Mouse (Mus musculus): Measurements from ENCODE around the gene Cxcl12. TPM values are rescaled to one million over a fixed set of nuclear protein-coding genes. Genes with fewer than 3 reads are reported as not detected.

Cxcl12 gene
- polyA plus RNA-seq, 1 experiment from 2014 or later: 144 TPM

- H3K4me2 ChIP-seq (ENCODE audit: low read length): no peak overlapping the region
- H3K4me3 ChIP-seq (ENCODE audit: control insufficient read depth in 1 of 2, insufficient read depth in 1 of 2, low read depth in 1 of 2, low read length in 2 of 2): no peak overlapping the region
- no peaks in the 10 kb centered on the region for H3K9me3 ChIP-seq (ENCODE audit: control insufficient read depth, low read length)
- no peak overlapping the region for H3K9ac ChIP-seq (ENCODE audit: low read length)
- H3K27me3 ChIP-seq (ENCODE audit: control insufficient read depth, insufficient read depth, low read length): no peaks in the 10 kb centered on the region; the same call in 1 of the 2 replicates
- no peak overlapping the region for H3K27ac ChIP-seq (replicated peaks in 1 of 2; ENCODE audit: control insufficient read depth in 1 of 2, insufficient read depth in 1 of 2, low read depth in 2 of 2, low read length in 2 of 2)
- peaks cover 10 to 19% of the 10 kb centered on the region in 2 experiments for H3K4me1 ChIP-seq (ENCODE audit: control insufficient read depth in 2 of 2, insufficient read depth in 2 of 2, low read length in 2 of 2)
- WGBS: 91% methylated on average over 1 of the region's 1 CpGs
- no peak for ATAC-seq (ENCODE audit: insufficient number of reproducible peaks, insufficient read depth, low FRiP score, low read depth)
- no peaks in the 10 kb centered on the region for H3K36me3 ChIP-seq (ENCODE audit: control insufficient read depth, insufficient read depth, low read length)
These were observed 39.0 kb downstream of the Cxcl12 start for GRCm38 (mm10) chr6:117207289-117207688.

GRCm38 (mm10) chr6:117210086-117210485, 41.8 kb downstream of the Cxcl12 start:
- peak; percentile 83 for ATAC-seq (ENCODE audit: insufficient number of reproducible peaks, insufficient read depth, low FRiP score, low read depth)
- no peak overlapping the region for H3K9ac ChIP-seq (ENCODE audit: low read length)
- no peaks in the 10 kb centered on the region; the same call in 1 of the 2 replicates for H3K27me3 ChIP-seq (ENCODE audit: control insufficient read depth, insufficient read depth, low read length)
- H3K36me3 ChIP-seq (ENCODE audit: control insufficient read depth, insufficient read depth, low read length): no peaks in the 10 kb centered on the region
- 15% methylated on average over 6 of the region's 6 CpGs for WGBS
- H3K4me3 ChIP-seq (ENCODE audit: control insufficient read depth in 1 of 2, insufficient read depth in 1 of 2, low read depth in 1 of 2, low read length in 2 of 2): no peak overlapping the region
- peaks cover 10 to 19% of the 10 kb centered on the region in 2 experiments for H3K4me1 ChIP-seq (ENCODE audit: control insufficient read depth in 2 of 2, insufficient read depth in 2 of 2, low read length in 2 of 2)
- H3K4me2 ChIP-seq (ENCODE audit: low read length): peak overlapping the region; percentile 32
- peak overlapping the region; percentile 30 to 73 for H3K27ac ChIP-seq (replicated peaks in 1 of 2; ENCODE audit: control insufficient read depth in 1 of 2, insufficient read depth in 1 of 2, low read depth in 2 of 2, low read length in 2 of 2)
- H3K9me3 ChIP-seq (ENCODE audit: control insufficient read depth, low read length): no peaks in the 10 kb centered on the region

GRCm38 (mm10) chr6:117210536-117210935, 42.2 kb downstream of the Cxcl12 start:
- H3K27me3 ChIP-seq (ENCODE audit: control insufficient read depth, insufficient read depth, low read length): no peaks in the 10 kb centered on the region
- peak overlapping the region; percentile 30 to 73 for H3K27ac ChIP-seq (replicated peaks in 1 of 2; ENCODE audit: control insufficient read depth in 1 of 2, insufficient read depth in 1 of 2, low read depth in 2 of 2, low read length in 2 of 2)
- H3K4me3 ChIP-seq (ENCODE audit: control insufficient read depth in 1 of 2, insufficient read depth in 1 of 2, low read depth in 1 of 2, low read length in 2 of 2): no peak overlapping the region
- H3K9ac ChIP-seq (ENCODE audit: low read length): no peak overlapping the region
- peak overlapping the region; percentile 32 for H3K4me2 ChIP-seq (ENCODE audit: low read length)
- 13% methylated on average over 6 of the region's 6 CpGs for WGBS
- H3K4me1 ChIP-seq (ENCODE audit: control insufficient read depth in 2 of 2, insufficient read depth in 2 of 2, low read length in 2 of 2): peaks cover 10 to 19% of the 10 kb centered on the region in 2 experiments
- no peaks in the 10 kb centered on the region for H3K36me3 ChIP-seq (ENCODE audit: control insufficient read depth, insufficient read depth, low read length)
- H3K9me3 ChIP-seq (ENCODE audit: control insufficient read depth, low read length): no peaks in the 10 kb centered on the region
- peak; percentile 52; the same call in 1 of the 2 replicates for ATAC-seq (ENCODE audit: insufficient number of reproducible peaks, insufficient read depth, low FRiP score, low read depth)

- 84% methylated on average over 5 of the region's 5 CpGs for WGBS
- no peak overlapping the region for H3K27ac ChIP-seq (replicated peaks in 1 of 2; ENCODE audit: control insufficient read depth in 1 of 2, insufficient read depth in 1 of 2, low read depth in 2 of 2, low read length in 2 of 2)
- no peaks in the 10 kb centered on the region for H3K9me3 ChIP-seq (ENCODE audit: control insufficient read depth, low read length)
- H3K4me2 ChIP-seq (ENCODE audit: low read length): no peak overlapping the region
- H3K4me3 ChIP-seq (ENCODE audit: control insufficient read depth in 1 of 2, insufficient read depth in 1 of 2, low read depth in 1 of 2, low read length in 2 of 2): no peak overlapping the region
- no peak for ATAC-seq (ENCODE audit: insufficient number of reproducible peaks, insufficient read depth, low FRiP score, low read depth)
- H3K4me1 ChIP-seq (ENCODE audit: control insufficient read depth in 2 of 2, insufficient read depth in 2 of 2, low read length in 2 of 2): peaks cover 8 to 16% of the 10 kb centered on the region in 2 experiments
- no peaks in the 10 kb centered on the region for H3K36me3 ChIP-seq (ENCODE audit: control insufficient read depth, insufficient read depth, low read length)
- H3K9ac ChIP-seq (ENCODE audit: low read length): no peak overlapping the region
- H3K27me3 ChIP-seq (ENCODE audit: control insufficient read depth, insufficient read depth, low read length): no peaks in the 10 kb centered on the region
These were observed 46.2 kb downstream of the Cxcl12 start for GRCm38 (mm10) chr6:117214506-117214905.

- Histone ChIP-seq H3K27ac (replicated peaks in 1 of 2; ENCODE audit: control insufficient read depth in 1 of 2, insufficient read depth in 1 of 2, low read depth in 2 of 2, low read length in 2 of 2) (no peak overlapping the region), H3K36me3 (ENCODE audit: control insufficient read depth, insufficient read depth, low read length) (no peaks in the 10 kb centered on the region), H3K9ac (ENCODE audit: low read length) (no peak overlapping the region), H3K4me1 (ENCODE audit: control insufficient read depth in 2 of 2, insufficient read depth in 2 of 2, low read length in 2 of 2) (peaks cover 4 to 5% of the 10 kb centered on the region in 2 experiments; a peak in 1 of 4 replicates), H3K9me3 (ENCODE audit: control insufficient read depth, low read length) (no peaks in the 10 kb centered on the region), H3K4me2 (ENCODE audit: low read length) (no peak overlapping the region), H3K4me3 (ENCODE audit: control insufficient read depth in 1 of 2, insufficient read depth in 1 of 2, low read depth in 1 of 2, low read length in 2 of 2) (no peak overlapping the region), H3K27me3 (ENCODE audit: control insufficient read depth, insufficient read depth, low read length) (no peaks in the 10 kb centered on the region)
- WGBS: 86% methylated on average over 9 of the region's 9 CpGs
- ATAC-seq (ENCODE audit: insufficient number of reproducible peaks, insufficient read depth, low FRiP score, low read depth): no peak
These were observed 50.3 kb downstream of the Cxcl12 start for GRCm38 (mm10) chr6:117218442-117219299.

- Histone ChIP-seq H3K36me3 (ENCODE audit: control insufficient read depth, insufficient read depth, low read length) (no peaks in the 10 kb centered on the region), H3K27me3 (ENCODE audit: control insufficient read depth, insufficient read depth, low read length) (no peaks in the 10 kb centered on the region), H3K9me3 (ENCODE audit: control insufficient read depth, low read length) (no peaks in the 10 kb centered on the region), H3K9ac (ENCODE audit: low read length) (no peak overlapping the region), H3K4me2 (ENCODE audit: low read length) (no peak overlapping the region), H3K27ac (replicated peaks in 1 of 2; ENCODE audit: control insufficient read depth in 1 of 2, insufficient read depth in 1 of 2, low read depth in 2 of 2, low read length in 2 of 2) (no peak overlapping the region), H3K4me1 (ENCODE audit: control insufficient read depth in 2 of 2, insufficient read depth in 2 of 2, low read length in 2 of 2) (peaks cover 4 to 5% of the 10 kb centered on the region in 2 experiments; a peak in 1 of 4 replicates), H3K4me3 (ENCODE audit: control insufficient read depth in 1 of 2, insufficient read depth in 1 of 2, low read depth in 1 of 2, low read length in 2 of 2) (no peak overlapping the region)
- WGBS: 66% methylated on average over 3 of the region's 3 CpGs
- ATAC-seq (ENCODE audit: insufficient number of reproducible peaks, insufficient read depth, low FRiP score, low read depth): no peak
These were observed 51.0 kb downstream of the Cxcl12 start for GRCm38 (mm10) chr6:117219300-117219680.

GRCm38 (mm10) chr6:117219911-117220481, 51.7 kb downstream of the Cxcl12 start:
- no peaks in the 10 kb centered on the region for H3K27me3 ChIP-seq (ENCODE audit: control insufficient read depth, insufficient read depth, low read length)
- H3K27ac ChIP-seq (replicated peaks in 1 of 2; ENCODE audit: control insufficient read depth in 1 of 2, insufficient read depth in 1 of 2, low read depth in 2 of 2, low read length in 2 of 2): no peak overlapping the region
- no peaks in the 10 kb centered on the region for H3K36me3 ChIP-seq (ENCODE audit: control insufficient read depth, insufficient read depth, low read length)
- no peak overlapping the region for H3K4me2 ChIP-seq (ENCODE audit: low read length)
- 68% methylated on average over 7 of the region's 7 CpGs for WGBS
- no peak for ATAC-seq (ENCODE audit: insufficient number of reproducible peaks, insufficient read depth, low FRiP score, low read depth)
- H3K9me3 ChIP-seq (ENCODE audit: control insufficient read depth, low read length): no peaks in the 10 kb centered on the region
- H3K9ac ChIP-seq (ENCODE audit: low read length): no peak overlapping the region
- peaks cover 4 to 5% of the 10 kb centered on the region in 2 experiments; a peak in 1 of 4 replicates for H3K4me1 ChIP-seq (ENCODE audit: control insufficient read depth in 2 of 2, insufficient read depth in 2 of 2, low read length in 2 of 2)
- no peak overlapping the region for H3K4me3 ChIP-seq (ENCODE audit: control insufficient read depth in 1 of 2, insufficient read depth in 1 of 2, low read depth in 1 of 2, low read length in 2 of 2)
